Mouse (Mus musculus): ENCODE measurements around the gene Gm26620.

GRCm38 (mm10) chr1:170871402-170871801, 13.5 kb upstream of the Gm26620 start:
- no peak for TF ChIP-seq CTCF (IDR thresholded peaks at IDR 0.05; ENCODE audit: control insufficient read depth, insufficient read depth, insufficient read length)
- TF ChIP-seq MYOD1 (IDR thresholded peaks at IDR 0.05; ENCODE audit: control insufficient read depth, insufficient read length, low read depth): no peak
- TF ChIP-seq MAX (IDR thresholded peaks at IDR 0.05): no peak
- no peak for TF ChIP-seq CEBPB (IDR thresholded peaks at IDR 0.05; ENCODE audit: low read depth)
- no peak for TF ChIP-seq USF1 (IDR thresholded peaks at IDR 0.05; ENCODE audit: low read depth)
